ENCODE assay signal across 8 mouse cellular contexts in the genomic region with DNA sequence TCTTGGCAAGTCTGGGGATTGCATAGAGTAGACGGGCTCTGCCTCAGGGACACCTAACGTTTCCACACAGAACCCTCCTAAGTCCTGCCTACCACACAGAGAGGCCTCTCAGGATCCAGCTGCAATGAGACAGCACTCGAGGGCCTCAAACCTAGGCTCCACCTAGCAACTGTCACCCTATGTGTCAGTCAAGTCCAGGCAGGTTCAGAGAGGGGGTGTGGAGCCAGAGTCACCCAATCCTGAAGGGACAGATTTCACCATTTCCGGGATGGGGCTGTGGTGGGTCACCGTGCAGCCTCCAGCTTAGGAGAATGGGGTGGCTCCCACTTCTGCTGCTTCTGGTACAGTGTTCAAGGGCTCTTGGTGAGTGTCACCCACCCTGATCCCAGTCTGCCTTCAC. TPM values are rescaled to one million over a fixed set of nuclear protein-coding genes. Genes with fewer than 3 reads are reported as not detected.
A peak's percentile ranks its signal among the peaks of the same experiment; 100 is the strongest.
DNase-seq lines count a peak whose midpoint lies in the region; ATAC-seq and TF ChIP-seq lines count a peak whose summit lies in the region.

A gene (plus strand): TSS at position 269 of the 400 bp plus-strand sequence.

- H3K9ac ChIP-seq in kidney, embryonic 15.5 days, result peak within 1 kb of the TSS; percentile 90
- H3K9ac ChIP-seq in hindbrain, embryonic 16.5 days (ENCODE audit: low read depth, low read length), result peak within 1 kb of the TSS; percentile 92
- H3K9ac ChIP-seq in midbrain, postnatal 0 days (replicated peaks; ENCODE audit: low read length, poor library complexity, severe bottlenecking), result peak within 1 kb of the TSS; percentile 91

- ATAC-seq in kidney, embryonic 15.5 days (replicated peaks; ENCODE audit: low FRiP score), result peak; percentile 41
- no peak for ATAC-seq in hindbrain, embryonic 16.5 days
- no peak for ATAC-seq in midbrain, postnatal 0 days (ENCODE audit: low FRiP score)

- peaks cover 30% of the 10 kb centered on the region for H3K4me1 ChIP-seq in kidney, embryonic 15.5 days
- peaks cover 22% of the 10 kb centered on the region for H3K4me1 ChIP-seq in hindbrain, embryonic 16.5 days (ENCODE audit: control insufficient read depth, insufficient read depth, low read depth, low read length)
- H3K4me1 ChIP-seq in midbrain, postnatal 0 days (ENCODE audit: insufficient read depth, low read length), result peaks cover 11% of the 10 kb centered on the region

- 76% methylated on average over 5 of the region's 5 CpGs for WGBS in kidney, embryonic 15.5 days
- WGBS in hindbrain, embryonic 16.5 days, result 73% methylated on average over 5 of the region's 5 CpGs
- 82% methylated on average over 5 of the region's 5 CpGs for WGBS in midbrain, postnatal 0 days

- H3K4me3 ChIP-seq in kidney, embryonic 15.5 days (replicated peaks), result peak within 1 kb of the TSS; percentile 75
- peak within 1 kb of the TSS; percentile 84 for H3K4me3 ChIP-seq in hindbrain, embryonic 16.5 days (ENCODE audit: low read length)
- H3K4me3 ChIP-seq in midbrain, postnatal 0 days (ENCODE audit: low read depth, low read length), result peak within 1 kb of the TSS; percentile 83

- DNase-seq in kidney, postnatal 10 days, result no peak
- peak; percentile 82 for DNase-seq in c-Kit-positive CD71-positive TER-119-negative erythroid progenitor cells, embryonic 14.5 days (ENCODE audit: low read depth)
- no peak for DNase-seq in midbrain, postnatal 0 days (ENCODE audit: low spot score)
- DNase-seq in left cerebral cortex, postnatal 10 days (ENCODE audit: extremely low spot score in 1 of 2, low spot score in 2 of 2), result no peak
- no peak for DNase-seq in frontal cortex, postnatal 14 days (ENCODE audit: low spot score in 2 of 2)
- no peak for DNase-seq in thymus, postnatal 36 days

- H3K27me3 ChIP-seq in kidney, embryonic 15.5 days, result peaks cover 37% of the 10 kb centered on the region
- peaks cover 19% of the 10 kb centered on the region for H3K27me3 ChIP-seq in hindbrain, embryonic 16.5 days (replicated peaks; ENCODE audit: control insufficient read depth, insufficient read depth, low read length)
- H3K27me3 ChIP-seq in midbrain, postnatal 0 days (ENCODE audit: insufficient read depth, low read length), result peaks cover 14% of the 10 kb centered on the region; the same call in 1 of the 2 replicates

- H3K36me3 ChIP-seq in kidney, embryonic 15.5 days, result peaks cover 11% of the 10 kb centered on the region
- H3K36me3 ChIP-seq in hindbrain, embryonic 16.5 days (ENCODE audit: control insufficient read depth, insufficient read depth, low read length), result no peaks in the 10 kb centered on the region
- H3K36me3 ChIP-seq in midbrain, postnatal 0 days (ENCODE audit: insufficient read depth, low read length), result peaks cover 15% of the 10 kb centered on the region

- TF ChIP-seq CTCF in midbrain, postnatal 0 days (IDR thresholded peaks at IDR 0.05), result no peak

- H3K9me3 ChIP-seq in kidney, embryonic 15.5 days (replicated peaks), result no peaks in the 10 kb centered on the region
- no peaks in the 10 kb centered on the region for H3K9me3 ChIP-seq in hindbrain, embryonic 16.5 days (ENCODE audit: control insufficient read depth, low read length)
- no peaks in the 10 kb centered on the region for H3K9me3 ChIP-seq in midbrain, postnatal 0 days (ENCODE audit: low read length)

- H3K27ac ChIP-seq in kidney, embryonic 15.5 days, result no peak within 1 kb of the TSS
- no peak within 1 kb of the TSS; the same call in 1 of the 2 replicates for H3K27ac ChIP-seq in hindbrain, embryonic 16.5 days (ENCODE audit: low read depth, low read length)
- H3K27ac ChIP-seq in midbrain, postnatal 0 days (ENCODE audit: low read depth, low read length), result peak within 1 kb of the TSS; percentile 70

- intact Hi-C loops in left cerebral cortex, postnatal 10 days (cut with DNase I), result no loop called here

- H3K4me2 ChIP-seq in kidney, embryonic 15.5 days, result peak within 1 kb of the TSS; percentile 84
- H3K4me2 ChIP-seq in hindbrain, embryonic 16.5 days (ENCODE audit: low read length), result peak within 1 kb of the TSS; percentile 88
- H3K4me2 ChIP-seq in midbrain, postnatal 0 days (ENCODE audit: low read depth, low read length, poor library complexity, severe bottlenecking), result peak within 1 kb of the TSS; percentile 88

RNA-seq across cellular contexts. Expression of the gene that starts here (rescaled TPM):
- 0.45 and 0.55 TPM in 2 replicates for polyA plus RNA-seq in kidney, embryonic 15.5 days (2015; fragmentation: Nextera tagmentation; extraction: Ambion mirVana)
- not detected in 2 replicates for polyA plus RNA-seq in hindbrain, embryonic 16.5 days (2015; fragmentation: Nextera tagmentation; extraction: Ambion mirVana)
- total RNA-seq in midbrain, postnatal 0 days (2014; rRNA removed), result 0.14 TPM in 1 of 2 replicates, not detected in the other
- not detected in 2 replicates for polyA plus RNA-seq in midbrain, postnatal 0 days (2015; fragmentation: Nextera tagmentation; extraction: Ambion mirVana)
- total RNA-seq in left cerebral cortex, postnatal 10 days (2021), result not detected

Comparison
In these comparisons a context has a peak if more than half of its experiments do, and no peak if none do; other contexts are left out.
1. Peak in ATAC-seq, H3K4me3 ChIP-seq, H3K9ac ChIP-seq and H3K4me2 ChIP-seq in kidney, embryonic 15.5 days; RNA of the gene not detected or under 1 TPM.